Mouse (Mus musculus): Measurements from ENCODE around the gene Nav3. TPM values are rescaled to one million over a fixed set of nuclear protein-coding genes. Genes with fewer than 3 reads are reported as not detected.
"Not testable (repeated sequence)": the region's sequence is repeated elsewhere in the genome, so short reads cannot be mapped to it uniquely, and the experiment has no call there.

Nav3 gene
- total RNA-seq, 2 experiments from 2014 or later = 9.9 to 14.1 TPM

DNA sequence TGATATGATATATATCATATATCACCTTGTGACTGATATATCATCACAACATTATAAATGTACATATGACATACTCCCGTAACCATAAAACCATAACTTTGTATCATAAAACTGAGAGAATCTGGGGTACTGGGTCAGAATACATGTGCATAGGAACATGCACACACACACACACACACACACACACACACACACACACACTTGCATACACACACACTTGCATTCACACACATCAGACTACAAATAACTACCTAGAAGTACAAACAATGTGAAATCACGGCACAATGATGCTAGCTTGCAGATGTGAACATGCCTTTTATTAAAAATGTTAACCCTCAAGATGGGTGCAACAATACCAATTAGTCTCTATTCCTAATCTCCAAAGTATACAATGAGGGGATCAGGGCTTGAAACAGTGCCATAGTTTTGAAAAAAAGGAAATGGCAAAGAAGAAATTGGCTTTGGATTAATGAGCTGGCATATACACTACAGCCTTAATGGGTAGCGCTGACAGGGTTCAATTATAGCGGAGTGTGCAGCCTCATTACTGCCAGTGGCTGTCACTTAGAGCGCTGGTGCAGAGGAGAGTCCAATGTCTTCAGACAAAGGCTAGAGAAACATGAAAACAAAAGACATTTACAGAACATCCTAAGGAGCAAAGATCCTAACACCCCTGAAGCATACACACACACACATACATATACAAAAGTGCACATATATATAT, 72.3 kb downstream of the Nav3 start:
- DNase-seq (ENCODE audit: low spot score in 2 of 2) = not testable (repeated sequence)

DNA sequence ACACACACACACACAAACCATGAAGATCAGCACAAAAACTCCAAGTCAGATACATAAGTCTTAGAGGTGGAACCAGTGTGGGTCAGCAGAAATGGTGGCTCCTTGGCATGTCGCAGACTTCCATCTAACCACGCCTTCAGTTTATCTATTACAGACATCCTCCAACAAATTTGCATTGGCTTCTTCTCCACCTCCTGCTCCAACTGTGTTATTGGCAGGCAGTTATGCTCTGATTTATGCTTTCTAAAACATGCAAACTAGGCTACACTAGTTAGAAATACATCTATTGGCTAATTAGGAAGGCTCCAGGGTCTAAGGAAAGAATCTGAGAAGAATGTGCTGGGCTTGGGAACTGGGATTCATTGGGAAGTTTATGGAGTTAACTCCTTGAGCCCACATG, 75.2 kb downstream of the Nav3 start:
- DNase-seq (ENCODE audit: low spot score in 2 of 2) = no peak

DNA sequence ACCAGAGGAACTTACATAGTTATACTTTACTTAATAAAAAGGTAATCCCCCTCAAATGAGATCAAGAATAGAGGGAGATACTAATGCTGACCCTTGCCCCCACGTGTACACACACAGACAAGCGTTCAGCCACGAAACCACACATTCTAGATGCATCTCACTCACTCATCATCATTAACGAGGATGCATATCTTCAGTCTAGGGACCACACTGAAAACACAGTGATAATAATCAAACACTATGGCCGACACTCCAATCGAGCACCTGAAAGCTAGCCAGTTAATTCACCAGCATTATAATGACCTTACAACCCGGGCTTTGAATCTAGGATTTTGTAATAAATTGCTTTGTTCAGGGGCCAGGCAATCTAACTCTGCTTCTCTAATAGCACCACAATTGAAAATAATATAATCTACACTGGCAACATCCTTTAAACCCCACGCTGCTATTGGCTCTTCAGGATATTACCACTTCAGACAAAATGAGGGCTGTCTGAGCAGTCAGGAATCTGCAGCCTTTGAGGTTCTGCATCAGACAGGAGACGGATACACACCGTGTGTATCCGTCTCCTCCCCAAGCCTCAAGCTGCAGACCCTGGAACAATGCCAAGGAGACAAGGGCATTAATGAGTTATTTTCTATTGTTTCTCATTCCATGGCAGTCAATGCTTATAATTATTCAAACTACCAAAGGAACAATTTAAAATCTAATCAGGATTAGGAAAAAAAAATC, 83.1 kb downstream of the Nav3 start:
- DNase-seq (ENCODE audit: low spot score in 2 of 2) = no peak

DNA sequence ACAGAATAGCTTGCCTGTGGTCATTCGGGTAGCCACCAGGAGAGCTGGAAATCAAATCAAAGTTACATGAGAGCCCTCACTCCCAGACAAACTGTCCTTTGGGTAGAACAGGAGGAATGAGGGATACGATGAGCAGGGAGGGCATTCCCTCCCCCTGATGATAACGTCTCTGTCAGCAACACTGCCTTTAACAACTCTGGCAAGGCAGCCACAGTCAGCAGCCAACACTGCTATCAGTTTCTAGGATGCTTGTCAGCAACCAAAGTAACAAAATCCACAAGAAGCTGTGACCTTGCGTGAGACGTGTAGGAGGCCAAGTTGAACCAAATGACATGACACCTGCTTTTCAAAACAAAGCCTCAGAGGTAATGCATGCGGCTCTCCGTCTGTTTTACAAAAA, 103.9 kb downstream of the Nav3 start:
- no peak for DNase-seq (ENCODE audit: low spot score in 2 of 2)

DNA sequence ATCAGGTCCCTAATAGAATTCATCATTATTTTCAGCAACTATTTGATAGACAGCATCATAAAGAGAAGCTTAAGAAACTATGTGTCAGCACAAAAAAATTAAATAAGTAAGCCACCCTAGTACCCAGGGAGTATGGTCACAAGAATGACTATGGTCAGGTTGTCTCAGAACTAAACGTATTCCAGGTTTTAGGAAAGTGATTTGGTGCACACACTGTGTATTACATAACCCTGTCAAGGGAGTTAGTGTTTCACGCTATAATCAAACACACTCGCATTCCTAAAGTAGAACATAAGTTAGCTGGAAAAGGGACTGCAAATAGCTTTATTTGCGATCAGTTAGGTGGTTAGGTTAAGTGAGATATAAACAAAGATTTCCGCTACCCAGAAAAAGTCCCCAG, 126.0 kb downstream of the Nav3 start:
- no peak for DNase-seq (ENCODE audit: low spot score in 2 of 2)

DNA sequence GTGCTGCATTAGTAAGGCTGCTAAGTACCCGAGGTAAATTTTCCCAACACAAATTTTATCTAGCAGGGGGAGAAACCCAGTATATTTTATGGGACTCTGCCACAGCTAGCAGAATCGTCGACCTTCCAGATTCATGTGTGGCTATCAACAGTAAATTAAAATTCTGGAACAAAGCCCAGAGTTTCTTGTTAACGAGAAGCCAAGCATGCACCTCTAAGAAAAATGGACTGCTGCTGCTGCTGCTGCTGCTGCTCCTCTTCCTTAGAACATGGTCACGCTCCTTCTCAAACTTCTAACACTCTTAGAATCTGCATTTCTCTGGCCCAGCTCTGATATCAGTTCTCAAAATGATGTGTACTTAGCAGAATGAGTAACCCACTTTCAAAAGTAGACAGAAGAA, 126.4 kb downstream of the Nav3 start:
- DNase-seq (ENCODE audit: low spot score in 2 of 2) = no peak

DNA sequence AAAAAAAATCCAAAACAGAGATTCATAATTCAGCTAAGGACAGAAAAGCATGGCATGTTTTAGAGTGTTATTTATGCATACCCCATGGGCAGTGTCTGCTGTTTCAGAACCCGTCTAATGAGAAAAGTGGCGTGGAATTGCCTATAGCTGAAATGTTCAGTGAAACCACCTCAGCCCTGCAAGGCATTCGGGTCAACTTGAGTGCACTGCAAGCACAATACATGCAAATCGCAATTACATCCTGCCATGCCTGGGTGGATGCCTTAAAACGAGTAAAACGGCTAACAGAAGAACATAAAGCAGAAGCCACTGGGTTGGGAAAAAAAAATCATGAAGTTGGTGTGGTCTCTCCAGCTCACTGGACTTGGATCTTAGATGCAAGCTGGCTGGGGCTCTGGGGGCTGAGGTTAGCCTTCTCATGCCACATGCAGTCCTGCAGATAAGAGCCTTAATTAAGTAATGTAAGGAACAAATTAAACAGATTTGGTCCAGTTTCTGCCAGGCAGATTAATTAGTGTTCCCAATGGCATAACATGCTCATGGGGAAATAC, 133.8 kb downstream of the Nav3 start:
- no peak for DNase-seq (ENCODE audit: low spot score in 2 of 2)

DNA sequence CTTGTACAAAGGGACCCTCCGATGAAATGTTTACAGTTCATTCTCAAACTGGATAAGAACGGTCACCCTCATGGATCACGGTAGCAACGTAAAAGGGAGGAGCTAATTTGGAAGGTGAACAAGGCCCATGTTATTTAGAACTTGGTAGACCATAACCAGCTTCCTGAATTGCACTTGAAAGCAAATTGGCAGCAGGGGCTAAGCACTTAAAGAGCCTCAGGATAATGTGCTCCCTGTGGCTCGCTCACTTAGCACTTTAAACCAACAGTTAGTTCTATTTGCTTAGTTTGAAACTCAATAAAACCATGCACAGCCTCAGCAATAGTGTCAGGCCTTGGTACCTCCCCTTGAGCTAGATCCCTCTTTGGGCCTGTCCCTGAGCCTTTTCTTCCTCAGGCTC, 138.7 kb downstream of the Nav3 start:
- DNase-seq (ENCODE audit: low spot score in 2 of 2) = no peak

DNA sequence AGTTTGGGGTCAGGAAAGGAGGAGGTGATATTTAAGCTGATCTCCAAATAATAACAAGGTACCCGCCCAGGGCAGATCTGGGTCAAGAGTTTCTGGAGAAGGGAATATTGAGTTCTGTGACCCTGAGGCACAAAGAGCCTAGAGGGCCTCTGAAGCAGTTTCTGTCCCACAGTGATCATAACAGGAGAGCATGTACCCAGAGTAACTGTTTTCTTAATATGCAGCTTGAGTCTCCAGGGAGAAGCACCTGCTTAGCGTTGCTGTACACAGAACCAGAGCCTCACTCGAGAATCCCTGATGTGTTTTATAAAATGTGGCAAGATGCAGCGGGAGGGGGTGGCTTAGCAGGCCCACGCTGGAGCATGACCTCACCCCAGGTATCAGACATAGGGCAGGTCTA, 141.5 kb downstream of the Nav3 start:
- no peak for DNase-seq (ENCODE audit: low spot score in 2 of 2)

DNA sequence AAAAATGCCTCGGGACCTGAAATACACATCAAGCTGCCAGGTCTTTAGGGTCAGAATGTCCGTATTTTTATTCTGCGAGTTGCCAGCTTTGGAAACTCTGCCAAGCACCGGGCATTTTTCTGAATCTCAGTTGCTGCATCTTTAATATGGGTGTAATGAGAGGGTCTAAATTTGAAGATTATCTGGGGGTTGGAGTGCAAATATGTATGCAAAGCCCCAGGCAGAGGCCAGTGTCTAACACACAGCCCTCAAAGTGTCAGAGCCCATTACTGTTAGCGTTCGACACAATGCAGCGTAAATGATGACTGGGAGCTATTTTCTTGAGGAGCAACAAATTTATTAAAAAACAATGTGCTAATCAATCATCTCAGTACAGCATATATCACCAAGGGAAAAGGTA, 142.0 kb downstream of the Nav3 start:
- DNase-seq (ENCODE audit: low spot score in 2 of 2) = no peak

DNA sequence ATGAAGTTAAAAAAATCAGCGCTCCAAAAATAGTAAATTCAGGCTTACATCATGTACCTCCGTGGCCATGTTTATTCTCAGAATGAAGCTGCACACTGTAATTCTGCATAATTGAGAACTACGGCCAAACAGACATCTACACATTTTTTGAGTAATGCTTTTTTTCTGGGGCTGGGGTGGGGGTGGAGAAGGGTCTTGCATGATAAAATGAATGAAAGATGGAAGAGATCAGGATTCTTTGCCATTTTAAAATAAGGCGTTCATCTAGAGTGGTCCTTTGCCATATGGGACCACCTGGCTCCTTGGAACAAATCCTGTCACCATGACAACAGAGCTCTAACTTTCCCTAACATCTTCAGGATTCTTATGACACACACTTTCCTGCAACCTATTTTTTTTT, 146.5 kb downstream of the Nav3 start:
- no peak for DNase-seq (ENCODE audit: low spot score in 2 of 2)

DNA sequence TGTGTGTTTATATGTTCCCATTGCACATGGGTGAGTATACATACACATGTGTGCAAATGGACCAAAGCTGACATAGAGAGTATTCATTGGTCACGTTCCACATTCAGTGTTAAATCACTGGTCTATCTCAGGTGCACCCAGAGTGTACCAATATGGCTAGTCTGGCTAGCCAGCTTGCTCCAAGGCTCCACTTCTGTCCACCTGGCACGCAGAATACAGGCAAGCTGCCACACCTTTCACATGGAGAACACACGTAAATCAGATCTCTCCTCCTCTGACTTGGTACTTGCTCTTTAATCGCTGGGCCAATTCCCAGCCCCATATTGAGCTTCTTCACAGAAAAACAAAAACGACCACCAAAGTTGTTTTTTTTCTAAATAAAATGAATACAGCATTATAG, 150.4 kb downstream of the Nav3 start:
- DNase-seq (ENCODE audit: low spot score in 2 of 2) = no peak

DNA sequence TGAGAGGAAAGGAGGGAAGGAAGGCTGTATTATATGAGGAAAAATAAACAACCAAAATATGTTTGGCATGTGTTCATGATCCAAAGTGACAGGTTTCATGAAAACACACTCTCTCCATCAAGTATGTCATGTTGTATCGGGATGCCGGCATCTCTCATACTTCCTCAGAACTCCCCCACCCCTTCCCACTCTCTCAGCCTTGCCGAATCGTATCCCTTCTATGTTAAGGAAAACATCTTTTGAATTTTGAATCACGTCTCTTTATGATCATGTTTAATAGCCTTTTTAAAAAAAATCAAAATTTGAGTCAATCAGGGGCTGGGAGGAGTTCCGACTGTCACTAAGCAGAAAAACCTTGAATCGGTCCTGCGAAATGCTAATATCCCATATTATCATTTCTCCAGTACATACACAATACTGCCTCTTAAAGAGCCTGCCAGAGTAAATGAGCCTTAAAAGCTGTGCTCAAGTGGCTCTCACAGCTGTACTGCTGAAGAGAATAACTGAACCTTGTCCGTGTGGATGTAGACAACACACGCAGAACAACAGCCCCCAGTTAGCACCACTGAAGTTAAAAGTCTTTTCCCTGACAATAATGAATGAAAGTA, 165.9 kb downstream of the Nav3 start:
- DNase-seq (ENCODE audit: low spot score in 2 of 2) = no peak

DNA sequence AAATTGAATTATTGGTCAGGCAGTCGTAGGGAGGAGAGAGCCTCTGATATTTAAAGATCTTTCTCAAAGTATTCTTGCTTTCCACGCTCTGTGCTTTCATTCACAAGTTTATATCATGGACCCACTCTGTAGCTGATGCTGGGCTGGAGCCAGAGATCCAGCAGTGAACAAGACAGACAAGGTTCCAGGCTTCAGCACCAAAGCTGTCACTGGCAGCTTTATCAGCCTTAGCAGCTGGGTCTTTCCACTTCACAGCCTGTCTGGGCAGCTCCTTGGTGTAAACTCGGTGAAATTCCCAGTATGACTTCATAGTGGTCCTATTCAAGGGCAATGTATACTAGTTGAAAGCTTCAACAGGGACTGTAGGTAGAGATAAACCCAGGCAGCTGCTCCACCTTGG, 172.1 kb downstream of the Nav3 start:
- DNase-seq (ENCODE audit: low spot score in 2 of 2) = no peak

DNA sequence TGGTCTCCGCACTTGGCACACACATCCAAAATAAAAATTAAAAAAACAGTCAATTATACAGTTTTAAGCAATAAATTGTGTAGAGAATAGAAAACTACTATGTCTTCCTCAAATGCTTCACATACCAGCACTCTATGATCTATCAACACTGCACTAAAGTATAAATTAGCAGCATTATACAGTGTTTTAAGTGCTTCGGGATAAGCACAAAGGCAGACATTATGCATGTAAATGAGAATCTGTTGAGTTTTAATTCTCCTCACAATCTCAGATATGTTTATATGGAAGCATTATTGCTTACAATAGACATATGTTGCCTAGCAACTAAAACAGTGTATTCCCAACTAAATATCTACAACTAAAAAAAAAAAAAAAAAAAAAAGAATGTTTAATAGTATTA, 183.2 kb downstream of the Nav3 start:
- DNase-seq (ENCODE audit: low spot score in 2 of 2) = no peak

DNA sequence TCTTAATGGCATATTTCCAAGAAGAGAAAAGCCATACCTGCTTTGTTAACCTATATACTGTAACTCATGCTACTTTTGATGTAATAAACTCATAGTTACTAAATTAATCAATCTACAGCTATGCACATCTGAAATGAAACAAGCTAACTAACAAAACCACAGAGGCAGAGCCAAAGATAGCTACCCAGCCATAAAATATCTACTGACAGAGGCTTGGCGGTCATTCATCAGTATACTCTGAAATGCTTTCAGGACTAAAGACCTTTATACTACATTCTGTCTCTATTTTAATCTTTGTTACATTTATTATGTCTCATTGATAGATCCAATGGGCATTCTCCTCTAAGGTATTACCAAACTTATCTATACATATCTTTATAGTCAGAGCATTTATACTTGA, 185.4 kb downstream of the Nav3 start:
- no peak for DNase-seq (ENCODE audit: low spot score in 2 of 2)

DNA sequence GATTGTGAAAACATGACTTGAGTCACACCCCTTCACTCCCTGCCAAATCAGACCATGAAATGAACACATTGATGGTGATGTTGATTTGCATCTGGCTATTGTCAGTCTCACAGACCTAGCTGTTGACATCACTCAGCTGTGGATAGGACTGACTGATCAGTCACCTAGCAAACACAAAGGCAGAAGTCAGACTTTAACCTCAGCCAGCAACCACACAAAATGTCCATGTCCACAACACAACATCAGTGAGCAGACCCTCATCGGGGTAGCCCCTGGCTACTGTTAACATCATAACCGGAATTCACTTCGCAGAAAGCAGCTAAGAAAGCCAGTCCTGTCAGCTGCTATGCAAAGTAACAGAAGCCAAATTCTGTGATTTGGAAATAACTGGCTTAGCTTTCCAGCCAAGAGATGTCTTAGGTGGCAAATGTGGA, 213.9 kb downstream of the Nav3 start:
- no peak for DNase-seq (ENCODE audit: low spot score in 2 of 2)

DNA sequence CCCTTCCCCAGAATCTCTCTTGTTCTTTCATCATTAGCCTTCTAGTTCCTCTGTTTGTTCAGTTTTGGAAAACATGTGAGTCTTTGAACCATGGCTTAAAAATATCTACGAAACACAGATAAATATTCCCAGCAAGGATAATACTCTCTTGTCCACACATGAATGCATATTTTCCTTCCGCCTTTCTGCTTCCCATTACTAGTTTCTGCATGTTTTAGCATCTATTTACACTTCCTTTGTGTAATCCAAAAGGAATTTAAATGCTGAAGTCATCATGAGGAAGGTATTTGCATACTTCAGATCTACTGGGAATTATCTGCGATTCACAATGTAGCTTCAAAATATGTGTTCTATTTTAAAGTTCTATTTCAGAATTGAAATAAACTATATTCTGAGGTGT, 215.3 kb downstream of the Nav3 start:
- DNase-seq (ENCODE audit: low spot score in 2 of 2) = no peak

DNA sequence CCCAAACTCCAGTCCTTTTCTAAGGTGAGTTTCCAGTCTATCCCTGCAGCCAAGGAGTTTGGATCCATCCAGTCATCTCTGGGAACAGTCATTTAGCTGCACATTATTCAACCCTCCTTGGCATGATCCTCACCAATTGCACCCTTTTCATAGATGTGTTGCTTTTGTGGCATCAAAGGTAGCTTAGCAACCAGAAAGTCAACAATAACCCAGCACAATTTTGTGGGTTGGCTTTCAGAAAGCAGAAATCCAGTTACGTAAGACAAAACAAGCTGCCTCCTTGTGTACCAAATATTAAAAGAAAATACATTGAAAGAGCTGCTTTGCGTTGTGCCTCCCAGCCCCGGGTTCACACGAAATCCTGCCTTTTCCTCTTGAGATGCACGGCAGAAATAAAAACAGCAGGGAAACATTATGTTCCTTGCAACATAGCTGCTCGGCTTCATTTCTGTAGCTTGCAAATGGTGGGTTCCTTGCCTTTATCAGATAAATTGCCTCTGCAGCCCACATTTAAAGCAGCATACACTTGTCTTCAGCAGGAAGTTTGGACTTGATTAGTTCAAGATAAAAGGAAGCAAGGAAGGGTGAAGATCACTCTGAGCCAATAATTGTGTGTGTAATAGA, 222.6 kb downstream of the Nav3 start:
- DNase-seq (ENCODE audit: low spot score in 2 of 2) = no peak

DNA sequence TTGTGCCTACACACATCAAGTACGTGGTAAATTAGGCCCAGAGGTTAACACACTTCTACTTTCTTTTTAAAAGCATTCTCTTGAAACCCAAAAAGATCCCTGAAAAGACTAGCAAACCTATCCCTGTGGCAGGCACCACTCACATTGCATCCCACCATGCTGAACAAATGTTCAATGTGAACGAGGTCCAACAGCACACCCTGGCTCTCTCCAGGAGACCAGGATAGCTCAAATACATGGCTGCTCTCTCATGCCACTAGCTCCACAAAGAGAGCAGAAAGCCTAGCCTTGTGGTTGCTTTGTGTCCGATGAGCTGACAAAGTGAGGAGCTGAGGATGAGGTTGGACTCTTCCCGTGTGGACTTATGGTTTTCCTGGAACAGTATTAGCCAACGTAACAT, 249.6 kb downstream of the Nav3 start:
- DNase-seq (ENCODE audit: low spot score in 2 of 2) = no peak

DNA sequence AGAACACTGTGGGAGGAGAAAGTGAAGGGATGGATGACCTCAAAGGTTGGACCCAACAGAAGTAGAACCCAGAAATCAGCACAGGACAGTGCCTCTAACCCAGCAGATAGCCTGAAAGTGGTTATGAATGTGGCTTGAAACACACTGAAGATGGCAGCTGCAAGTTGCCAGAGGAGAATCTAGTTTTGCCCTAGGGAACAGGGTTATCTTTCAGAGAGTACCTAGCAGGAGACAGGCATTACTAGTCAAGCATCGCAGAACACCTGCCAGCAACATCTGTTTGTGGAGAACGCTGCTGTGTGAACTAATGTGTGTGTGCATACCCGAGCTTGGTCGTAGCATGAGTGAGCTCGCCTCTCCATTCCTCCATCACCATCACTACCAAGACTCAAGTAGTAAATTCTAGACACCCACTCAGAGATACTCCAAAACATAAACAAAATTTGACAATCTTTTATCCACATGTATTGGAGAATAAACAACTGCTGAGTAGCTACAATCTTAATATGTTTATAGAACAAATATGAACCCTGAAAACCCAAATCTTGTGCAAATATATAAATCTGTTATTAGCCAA, 251.8 kb downstream of the Nav3 start:
- DNase-seq (ENCODE audit: low spot score in 2 of 2) = no peak

Data from adrenal gland, postnatal 4 days (tissue).